In the genomic region with DNA sequence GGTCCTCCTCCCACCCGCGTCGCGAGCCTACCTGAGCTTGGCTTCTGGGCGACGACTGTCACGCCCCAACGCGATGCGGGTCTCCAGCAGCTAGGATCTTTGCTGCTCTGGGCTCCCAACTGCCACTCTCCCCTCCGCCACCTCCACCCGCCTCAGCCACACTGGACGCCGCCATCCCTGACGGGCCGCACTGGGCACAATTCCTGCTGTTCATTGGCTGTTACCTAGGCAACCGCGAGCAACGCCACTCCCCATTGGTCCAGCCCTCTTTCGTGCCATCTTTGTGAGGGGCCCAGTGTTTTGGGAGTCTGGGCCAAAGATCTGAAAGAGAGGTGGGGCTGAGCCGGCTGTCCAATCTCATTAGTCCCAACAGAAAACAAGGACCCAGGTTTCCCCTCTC, we compare ENCODE assay signal across 8 mouse cellular contexts. TPM values are rescaled to one million over a fixed set of nuclear protein-coding genes. Genes with fewer than 3 reads are reported as not detected.
DNase-seq lines count a peak whose midpoint lies in the region; ATAC-seq and TF ChIP-seq lines count a peak whose summit lies in the region.

Gene Morn4 (minus strand): TSS at position 192 of the 400 bp plus-strand sequence.

- H3K27ac ChIP-seq in forebrain, embryonic 16.5 days (ENCODE audit: low read length) = peak within 1 kb of the TSS; percentile 63
- H3K27ac ChIP-seq in liver, embryonic 16.5 days (ENCODE audit: low read length) = no peak within 1 kb of the TSS
- no peak within 1 kb of the TSS for H3K27ac ChIP-seq in olfactory bulb, adult 2 months (ENCODE audit: insufficient read depth, low read depth, low read length)

- WGBS in forebrain, embryonic 16.5 days = under 1% methylated on average over 21 of the region's 21 CpGs
- under 1% methylated on average over 21 of the region's 21 CpGs for WGBS in liver, embryonic 16.5 days (ENCODE audit: insufficient replicate concordance)
- WGBS in olfactory bulb, adult 2 months = under 1% methylated on average over 21 of the region's 21 CpGs

- TF ChIP-seq POLR2A in olfactory bulb, adult 2 months (IDR thresholded peaks at IDR 0.05; ENCODE audit: insufficient read depth, low read depth, low read length) = 0 out of 2 replicates have a peak, but pooled peaks have one; percentile 40

- TF ChIP-seq CTCF in olfactory bulb, adult 2 months (IDR thresholded peaks at IDR 0.05; ENCODE audit: insufficient read depth, low read depth, low read length) = no peak

- peak within 1 kb of the TSS; percentile 93 for H3K4me2 ChIP-seq in forebrain, embryonic 16.5 days (ENCODE audit: low read length)
- H3K4me2 ChIP-seq in liver, embryonic 16.5 days (ENCODE audit: low read depth, low read length) = peak within 1 kb of the TSS; percentile 77

- H3K27me3 ChIP-seq in forebrain, embryonic 16.5 days (replicated peaks; ENCODE audit: control insufficient read depth, insufficient read depth, low read length) = no peaks in the 10 kb centered on the region
- H3K27me3 ChIP-seq in liver, embryonic 16.5 days (ENCODE audit: control insufficient read depth, insufficient read depth, low read depth, low read length) = no peaks in the 10 kb centered on the region

- peaks cover 21% of the 10 kb centered on the region for H3K4me1 ChIP-seq in forebrain, embryonic 16.5 days (replicated peaks; ENCODE audit: control insufficient read depth, insufficient read depth, low read length)
- H3K4me1 ChIP-seq in liver, embryonic 16.5 days (ENCODE audit: control insufficient read depth, low read depth, low read length) = peaks cover 22% of the 10 kb centered on the region
- peaks cover 4% of the 10 kb centered on the region for H3K4me1 ChIP-seq in olfactory bulb, adult 2 months (ENCODE audit: control insufficient read depth, insufficient read depth, low read length)

- no peaks in the 10 kb centered on the region for H3K9me3 ChIP-seq in forebrain, embryonic 16.5 days (ENCODE audit: control insufficient read depth, low read length)
- H3K9me3 ChIP-seq in liver, embryonic 16.5 days (replicated peaks; ENCODE audit: control insufficient read depth, low read length) = no peaks in the 10 kb centered on the region

- intact Hi-C loops in heart, postnatal 14 days (cut with DNase I) = loop anchor here (5.0 kb wide), 1 partner anchor 49 kb away; the partner anchor contains the start of gene Ankrd2

- peak within 1 kb of the TSS; percentile 71 for H3K4me3 ChIP-seq in forebrain, embryonic 16.5 days (replicated peaks; ENCODE audit: low read length)
- peak within 1 kb of the TSS; percentile 62 for H3K4me3 ChIP-seq in liver, embryonic 16.5 days (ENCODE audit: low read depth, low read length)
- peak within 1 kb of the TSS; percentile 85 for H3K4me3 ChIP-seq in olfactory bulb, adult 2 months (ENCODE audit: insufficient read depth, low read depth, low read length)

- H3K36me3 ChIP-seq in forebrain, embryonic 16.5 days (ENCODE audit: control insufficient read depth, insufficient read depth) = no peaks in the 10 kb centered on the region
- no peaks in the 10 kb centered on the region for H3K36me3 ChIP-seq in liver, embryonic 16.5 days (ENCODE audit: control insufficient read depth, insufficient read depth)

- peak; percentile 85 for ATAC-seq in forebrain, embryonic 16.5 days
- no peak for ATAC-seq in liver, embryonic 16.5 days (ENCODE audit: low read depth)

- peak; percentile 92 for DNase-seq in MN1 (ENCODE audit: low spot score)
- peak; percentile 88 for DNase-seq in cerebellum, adult 11 months
- peak; percentile 58 to 78 for DNase-seq in heart, postnatal 14 days
- DNase-seq in layer of hippocampus, adult 11-12 months (ENCODE audit: low spot score) = peak; percentile 94
- peak; percentile 18 for DNase-seq in thymus, postnatal 25 days

- peak within 1 kb of the TSS; percentile 80 for H3K9ac ChIP-seq in forebrain, embryonic 16.5 days (replicated peaks; ENCODE audit: low read depth, low read length)
- H3K9ac ChIP-seq in liver, embryonic 16.5 days (ENCODE audit: low read depth, low read length) = peak within 1 kb of the TSS; percentile 49

RNA-seq across cellular contexts. Expression of gene Morn4, which starts in this region (rescaled TPM):
- polyA plus RNA-seq in forebrain, embryonic 16.5 days (2015; fragmentation: Nextera tagmentation; extraction: Ambion mirVana) = 181 and 182 TPM in 2 replicates
- total RNA-seq in heart, postnatal 14 days (2021) = 1 to 10 TPM; 4.5 to 5.3 TPM
- polyA plus RNA-seq in liver, embryonic 16.5 days (2015; fragmentation: Nextera tagmentation; extraction: Ambion mirVana) = 1.1 TPM in 2 replicates
- not detected in 2 replicates for polyA plus RNA-seq in olfactory bulb, adult 2 months (2012; ENCODE audit: insufficient read depth, insufficient read length, low replicate concordance, missing spikeins)

Comparison
In these comparisons a context has a peak if more than half of its experiments do, and no peak if none do; other contexts are left out.
1. RNA of gene Morn4 (polyA plus RNA-seq): 181 to 182 TPM in forebrain, embryonic 16.5 days; 1.1 TPM in liver, embryonic 16.5 days and not detected in olfactory bulb, adult 2 months; every median in the first group is over 10 times any median in the second.
2. DNase-seq: peak in every context shown above with its lines; median percentile 94 in layer of hippocampus, adult 11-12 months; 92 in MN1; 88 in cerebellum, adult 11 months; 68 in heart, postnatal 14 days; 18 in thymus, postnatal 25 days.
3. Peak in every context shown above with its lines, with median percentiles within 50 percentile points of each other: H3K4me3 ChIP-seq.